Mouse (Mus musculus): ENCODE data around the gene Rerg. TPM values are rescaled to one million over a fixed set of nuclear protein-coding genes. Genes with fewer than 3 reads are reported as not detected.

The Rerg gene
- polyA plus RNA-seq (2016; fragmentation: Nextera tagmentation; extraction: Ambion mirVana) = 3.3 and 3.6 TPM in 2 replicates

DNA sequence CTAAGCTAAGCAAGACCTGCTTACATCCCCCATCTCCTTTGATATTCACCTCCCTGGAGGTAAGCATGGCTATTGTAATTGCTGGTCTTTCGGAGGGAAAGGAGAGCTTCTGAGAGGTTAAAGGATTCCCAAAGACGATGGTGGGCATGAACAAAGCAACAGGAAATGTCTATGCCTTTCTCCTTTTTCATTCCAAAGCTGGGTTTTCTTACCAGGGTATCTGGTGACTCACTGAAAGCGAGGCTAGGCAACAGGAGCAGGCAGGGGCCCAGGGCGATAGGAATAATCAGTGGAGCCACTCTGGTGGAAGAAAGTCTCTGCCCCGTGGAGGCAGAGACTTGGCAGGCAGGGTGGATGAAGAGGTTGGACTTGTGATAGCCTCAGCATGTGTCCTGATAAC, at the start of gene Rerg:
Gene Rerg (minus strand): TSS at position 272 of the 400 bp plus-strand sequence.
- Histone ChIP-seq H3K4me3 (peak within 1 kb of the TSS; percentile 67), H3K27me3 (replicated peaks; ENCODE audit: low read depth, poor library complexity, severe bottlenecking) (peaks cover 37% of the 10 kb centered on the region), H3K4me1 (peaks cover 29% of the 10 kb centered on the region), H3K9me3 (no peaks in the 10 kb centered on the region), H3K36me3 (replicated peaks) (no peaks in the 10 kb centered on the region), H3K27ac (replicated peaks) (peak within 1 kb of the TSS; percentile 75)
- WGBS = 14% methylated on average over 5 of the region's 5 CpGs
- DNase-seq (ENCODE audit: low spot score) = no peak

- Histone ChIP-seq H3K4me3 (no peak overlapping the region), H3K27ac (replicated peaks) (no peak overlapping the region), H3K9me3 (no peaks in the 10 kb centered on the region), H3K4me1 (no peaks in the 10 kb centered on the region), H3K36me3 (replicated peaks) (no peaks in the 10 kb centered on the region), H3K27me3 (replicated peaks; ENCODE audit: low read depth, poor library complexity, severe bottlenecking) (no peaks in the 10 kb centered on the region)
- 81% methylated on average over 8 of the region's 8 CpGs for WGBS
- DNase-seq (ENCODE audit: low spot score) = no peak
Measured at GRCm38 (mm10) chr6:137217841-137218463, 47.7 kb upstream of the Rerg start.

- Histone ChIP-seq H3K36me3 (replicated peaks) (no peaks in the 10 kb centered on the region), H3K9me3 (no peaks in the 10 kb centered on the region), H3K4me3 (no peak overlapping the region), H3K27me3 (replicated peaks; ENCODE audit: low read depth, poor library complexity, severe bottlenecking) (no peaks in the 10 kb centered on the region), H3K4me1 (no peaks in the 10 kb centered on the region), H3K27ac (replicated peaks) (no peak overlapping the region)
- no peak for DNase-seq (ENCODE audit: low spot score)
- WGBS = 89% methylated on average over 2 of the region's 2 CpGs
Measured at GRCm38 (mm10) chr6:137211441-137211840, 41.1 kb upstream of the Rerg start.

- Histone ChIP-seq H3K36me3 (replicated peaks) (no peaks in the 10 kb centered on the region), H3K4me3 (no peak overlapping the region), H3K4me1 (no peaks in the 10 kb centered on the region), H3K27ac (replicated peaks) (no peak overlapping the region), H3K27me3 (replicated peaks; ENCODE audit: low read depth, poor library complexity, severe bottlenecking) (no peaks in the 10 kb centered on the region), H3K9me3 (no peaks in the 10 kb centered on the region)
- 90% methylated on average over 10 of the region's 10 CpGs for WGBS
- no peak for DNase-seq (ENCODE audit: low spot score)
Measured at GRCm38 (mm10) chr6:137210991-137211390, 40.7 kb upstream of the Rerg start.

GRCm38 (mm10) chr6:137209992-137210391, 39.7 kb upstream of the Rerg start:
- Histone ChIP-seq H3K36me3 (replicated peaks) (no peaks in the 10 kb centered on the region), H3K4me3 (no peak overlapping the region), H3K27ac (replicated peaks) (no peak overlapping the region), H3K4me1 (no peaks in the 10 kb centered on the region), H3K27me3 (replicated peaks; ENCODE audit: low read depth, poor library complexity, severe bottlenecking) (no peaks in the 10 kb centered on the region), H3K9me3 (no peaks in the 10 kb centered on the region)
- WGBS = 88% methylated on average over 8 of the region's 8 CpGs
- no peak for DNase-seq (ENCODE audit: low spot score)

- Histone ChIP-seq H3K27ac (replicated peaks) (no peak overlapping the region), H3K9me3 (no peaks in the 10 kb centered on the region), H3K27me3 (replicated peaks; ENCODE audit: low read depth, poor library complexity, severe bottlenecking) (no peaks in the 10 kb centered on the region), H3K4me3 (no peak overlapping the region), H3K36me3 (replicated peaks) (no peaks in the 10 kb centered on the region), H3K4me1 (no peaks in the 10 kb centered on the region)
- DNase-seq (ENCODE audit: low spot score) = peak; percentile 7
- WGBS = 87% methylated on average over 6 of the region's 6 CpGs
Measured at GRCm38 (mm10) chr6:137207126-137207525, 36.8 kb upstream of the Rerg start.

DNA sequence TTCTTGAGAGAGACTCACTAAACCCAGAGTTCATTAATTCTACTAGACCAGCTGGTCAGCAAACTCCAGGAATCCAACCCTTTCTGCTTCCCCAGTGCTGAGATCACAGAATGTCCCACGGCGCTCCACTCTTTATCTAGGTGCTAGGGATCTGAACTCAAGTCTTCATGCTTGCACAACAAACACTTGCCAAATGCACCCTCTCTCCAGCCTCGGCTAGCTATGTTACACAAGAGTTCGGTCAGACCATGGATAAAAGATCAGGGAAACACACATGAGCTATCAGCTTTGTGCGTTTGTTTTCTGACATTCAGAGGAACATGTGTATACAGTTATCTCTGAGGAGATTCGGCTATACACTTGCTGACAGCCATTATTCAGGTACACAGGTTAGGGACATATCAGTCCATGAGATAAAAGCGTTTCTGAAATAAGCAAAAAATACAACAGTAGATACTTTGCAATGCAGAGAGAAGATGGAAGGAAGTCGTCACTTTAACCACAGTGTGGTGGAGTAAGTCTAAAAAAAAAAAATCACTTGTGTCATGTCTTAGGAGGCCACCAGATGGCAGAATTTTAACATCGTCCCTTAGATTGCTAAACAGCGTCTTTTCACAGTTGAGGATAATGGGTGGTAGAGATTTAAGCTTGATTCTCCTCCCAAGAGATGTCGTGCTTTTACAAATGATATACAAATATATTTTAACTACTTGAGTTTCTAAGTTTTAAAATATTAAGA, 35.5 kb upstream of the Rerg start:
- no peaks in the 10 kb centered on the region for H3K36me3 ChIP-seq (replicated peaks)
- DNase-seq (ENCODE audit: low spot score) = no peak
- H3K27me3 ChIP-seq (replicated peaks; ENCODE audit: low read depth, poor library complexity, severe bottlenecking) = no peaks in the 10 kb centered on the region
- no peak overlapping the region for H3K27ac ChIP-seq (replicated peaks)
- H3K9me3 ChIP-seq = no peaks in the 10 kb centered on the region
- no peaks in the 10 kb centered on the region for H3K4me1 ChIP-seq
- 66% methylated on average over 11 of the region's 11 CpGs for WGBS
- H3K4me3 ChIP-seq = no peak overlapping the region

DNA sequence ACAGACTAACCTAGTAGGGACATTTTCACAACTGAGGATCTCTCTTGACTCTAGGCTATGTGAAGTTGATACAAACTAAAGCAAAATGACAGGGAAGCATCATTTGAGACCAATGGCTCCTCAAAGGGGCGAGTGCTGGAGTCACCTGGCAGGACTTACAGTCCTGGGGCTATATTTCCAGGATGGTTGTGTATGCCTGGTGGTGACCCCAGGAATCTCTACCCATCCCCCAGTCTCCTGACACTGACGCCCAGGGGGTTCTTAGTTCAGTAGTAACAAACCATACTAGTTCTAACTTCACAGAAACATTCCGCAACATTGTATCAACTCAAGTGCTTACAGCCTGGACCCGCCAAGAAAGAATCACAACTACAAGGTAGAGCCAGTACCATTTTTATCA, 32.4 kb upstream of the Rerg start:
- H3K36me3 ChIP-seq (replicated peaks) = no peaks in the 10 kb centered on the region
- 86% methylated on average over 4 of the region's 4 CpGs for WGBS
- no peak for DNase-seq (ENCODE audit: low spot score)
- no peak overlapping the region for H3K27ac ChIP-seq (replicated peaks)
- no peaks in the 10 kb centered on the region for H3K9me3 ChIP-seq
- H3K4me1 ChIP-seq = no peaks in the 10 kb centered on the region
- no peak overlapping the region for H3K4me3 ChIP-seq
- no peaks in the 10 kb centered on the region for H3K27me3 ChIP-seq (replicated peaks; ENCODE audit: low read depth, poor library complexity, severe bottlenecking)

GRCm38 (mm10) chr6:137201578-137201977, 31.3 kb upstream of the Rerg start:
- Histone ChIP-seq H3K9me3 (no peaks in the 10 kb centered on the region), H3K27me3 (replicated peaks; ENCODE audit: low read depth, poor library complexity, severe bottlenecking) (no peaks in the 10 kb centered on the region), H3K36me3 (replicated peaks) (no peaks in the 10 kb centered on the region), H3K27ac (replicated peaks) (no peak overlapping the region), H3K4me1 (no peaks in the 10 kb centered on the region), H3K4me3 (no peak overlapping the region)
- DNase-seq (ENCODE audit: low spot score) = no peak
- 75% methylated on average over 7 of the region's 7 CpGs for WGBS

DNA sequence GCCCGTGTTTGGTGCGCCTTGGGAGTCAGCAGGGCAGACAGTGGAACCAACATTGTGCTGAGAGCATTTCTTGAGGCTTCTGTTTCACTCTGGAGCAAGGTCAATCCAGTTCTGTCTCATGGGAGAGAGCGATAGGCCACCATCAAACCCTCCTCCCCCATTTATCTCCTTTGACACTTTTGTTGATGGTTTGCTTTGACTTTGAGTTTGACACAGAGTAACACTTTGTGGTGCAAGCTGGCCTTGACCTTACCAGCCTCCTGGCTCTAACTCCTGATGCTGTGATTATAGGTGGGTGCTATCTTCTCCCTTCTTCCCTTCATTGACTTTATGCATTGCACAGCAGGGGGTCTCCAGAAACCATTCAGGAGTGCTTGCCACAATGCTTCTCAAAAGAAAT, 30.9 kb upstream of the Rerg start:
- no peak overlapping the region for H3K27ac ChIP-seq (replicated peaks)
- DNase-seq (ENCODE audit: low spot score) = no peak
- no peaks in the 10 kb centered on the region for H3K9me3 ChIP-seq
- WGBS = 91% methylated on average over 3 of the region's 3 CpGs
- no peaks in the 10 kb centered on the region for H3K36me3 ChIP-seq (replicated peaks)
- no peaks in the 10 kb centered on the region for H3K4me1 ChIP-seq
- H3K4me3 ChIP-seq = no peak overlapping the region
- H3K27me3 ChIP-seq (replicated peaks; ENCODE audit: low read depth, poor library complexity, severe bottlenecking) = no peaks in the 10 kb centered on the region

DNA sequence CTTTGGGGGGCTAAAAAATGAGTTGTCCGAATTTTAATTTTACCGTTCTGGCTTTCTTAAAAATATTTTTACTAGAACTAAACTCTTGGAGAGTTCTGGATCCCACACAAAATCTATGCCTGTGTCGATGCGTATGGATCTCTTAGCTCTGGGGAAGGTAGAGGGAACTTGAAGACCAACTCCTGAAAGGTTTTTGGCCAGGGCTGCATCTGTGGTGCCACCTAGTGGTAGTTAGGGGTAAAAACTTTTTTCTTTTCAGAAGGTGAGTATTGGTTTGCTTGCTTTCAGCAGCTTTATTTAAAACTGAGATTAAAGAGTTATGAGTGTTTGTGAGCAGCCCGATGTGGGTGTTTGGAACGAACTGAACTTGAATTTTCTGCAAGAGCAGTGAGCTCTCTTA, 21.8 kb upstream of the Rerg start:
- 30% methylated on average over 6 of the region's 6 CpGs for WGBS
- Histone ChIP-seq H3K27me3 (replicated peaks; ENCODE audit: low read depth, poor library complexity, severe bottlenecking) (no peaks in the 10 kb centered on the region), H3K4me3 (no peak overlapping the region), H3K36me3 (replicated peaks) (no peaks in the 10 kb centered on the region), H3K4me1 (no peaks in the 10 kb centered on the region), H3K9me3 (no peaks in the 10 kb centered on the region), H3K27ac (replicated peaks) (no peak overlapping the region)
- DNase-seq (ENCODE audit: low spot score) = peak; percentile 45

GRCm38 (mm10) chr6:137191026-137191425, 20.7 kb upstream of the Rerg start:
- H3K4me1 ChIP-seq = no peaks in the 10 kb centered on the region
- H3K36me3 ChIP-seq (replicated peaks) = no peaks in the 10 kb centered on the region
- H3K9me3 ChIP-seq = no peaks in the 10 kb centered on the region
- H3K4me3 ChIP-seq = no peak overlapping the region
- H3K27ac ChIP-seq (replicated peaks) = no peak overlapping the region
- WGBS = 95% methylated on average over 11 of the region's 11 CpGs
- H3K27me3 ChIP-seq (replicated peaks; ENCODE audit: low read depth, poor library complexity, severe bottlenecking) = no peaks in the 10 kb centered on the region
- DNase-seq (ENCODE audit: low spot score) = no peak

GRCm38 (mm10) chr6:137190577-137190976, 20.3 kb upstream of the Rerg start:
- Histone ChIP-seq H3K4me3 (no peak overlapping the region), H3K36me3 (replicated peaks) (no peaks in the 10 kb centered on the region), H3K27me3 (replicated peaks; ENCODE audit: low read depth, poor library complexity, severe bottlenecking) (no peaks in the 10 kb centered on the region), H3K9me3 (no peaks in the 10 kb centered on the region), H3K27ac (replicated peaks) (no peak overlapping the region), H3K4me1 (no peaks in the 10 kb centered on the region)
- WGBS = 92% methylated on average over 6 of the region's 6 CpGs
- DNase-seq (ENCODE audit: low spot score) = no peak
